ENCODE assay signal across 14 mouse cellular contexts in genomic region chr11:93200046-93200445, GRCm38 (mm10).
"Had no signal": no experiment of that assay in that cellular context is flagged by ENCODE, and none has a peak within 500 bp of the region (broad histone marks: within the 10 kb centered on the region; RNA-seq: fewer than 3 reads in every experiment).

No protein-coding gene starts in this region.

- ATAC-seq: midbrain, embryonic 15.5 days had no signal

- DNase-seq: kidney, postnatal 10 days; kidney, postnatal 36 days; layer of hippocampus, postnatal 36 days; liver, embryonic 13.5 days; lung, adult 2 months; lung, postnatal 14 days; lung, postnatal 4 days; right cerebral cortex, adult 18-20 months; right cerebral cortex, postnatal 14 days; right cerebral cortex, postnatal 4 days; thymus, adult 2 months; thymus, postnatal 14 days; thymus, postnatal 4 days had no signal
